Mouse (Mus musculus): ENCODE measurements around the gene Ghr. TPM values are rescaled to one million over a fixed set of nuclear protein-coding genes. Genes with fewer than 3 reads are reported as not detected.
A peak's percentile ranks its signal among the peaks of the same experiment; 100 is the strongest.

The Ghr gene
- total and polyA plus RNA-seq, 2 experiments from 2014 or later: 5.7 to 8.0 TPM

- Histone ChIP-seq H3K4me3 (ENCODE audit: low read depth, low read length) (no peak overlapping the region), H3K4me2 (ENCODE audit: low read depth) (no peak overlapping the region), H3K36me3 (ENCODE audit: insufficient read depth) (no peaks in the 10 kb centered on the region), H3K27ac (ENCODE audit: low read depth, low read length) (no peak overlapping the region), H3K9me3 (ENCODE audit: low read length) (no peaks in the 10 kb centered on the region), H3K27me3 (ENCODE audit: insufficient read depth, low read length) (no peaks in the 10 kb centered on the region), H3K9ac (no peak overlapping the region), H3K4me1 (ENCODE audit: insufficient read depth) (no peaks in the 10 kb centered on the region)
- WGBS: 73% methylated on average over 5 of the region's 5 CpGs
- no peak for DNase-seq
- TF ChIP-seq CTCF (IDR thresholded peaks at IDR 0.05; ENCODE audit: low read depth): no peak
- ATAC-seq: no peak
Observed at GRCm38 (mm10) chr15:3452080-3452752, 131.1 kb downstream of the Ghr start.

GRCm38 (mm10) chr15:3449564-3449963 lies 133.7 kb downstream of the Ghr start:
- ATAC-seq: no peak
- 64% methylated on average over 2 of the region's 2 CpGs for WGBS

GRCm38 (mm10) chr15:3445285-3445909 lies 137.9 kb downstream of the Ghr start:
- WGBS: 74% methylated on average over 7 of the region's 7 CpGs
- TF ChIP-seq CTCF (IDR thresholded peaks at IDR 0.05; ENCODE audit: low read depth): no peak
- no peaks in the 10 kb centered on the region for H3K36me3 ChIP-seq (ENCODE audit: insufficient read depth)
- H3K9ac ChIP-seq: no peak overlapping the region
- H3K9me3 ChIP-seq (ENCODE audit: low read length): no peaks in the 10 kb centered on the region
- H3K27me3 ChIP-seq (ENCODE audit: insufficient read depth, low read length): no peaks in the 10 kb centered on the region
- no peak overlapping the region for H3K4me2 ChIP-seq (ENCODE audit: low read depth)
- no peak for ATAC-seq
- DNase-seq: no peak
- no peak overlapping the region for H3K4me3 ChIP-seq (ENCODE audit: low read depth, low read length)
- no peak overlapping the region for H3K27ac ChIP-seq (ENCODE audit: low read depth, low read length)
- no peaks in the 10 kb centered on the region for H3K4me1 ChIP-seq (ENCODE audit: insufficient read depth)

More at GRCm38 (mm10) chr15:3449564-3449963, 133.7 kb downstream of the Ghr start:
- no peaks in the 10 kb centered on the region for H3K9me3 ChIP-seq (ENCODE audit: low read length)
- no peak for TF ChIP-seq CTCF (IDR thresholded peaks at IDR 0.05; ENCODE audit: low read depth)
- DNase-seq: no peak
- no peak overlapping the region for H3K27ac ChIP-seq (ENCODE audit: low read depth, low read length)
- H3K4me1 ChIP-seq (ENCODE audit: insufficient read depth): no peaks in the 10 kb centered on the region
- no peak overlapping the region for H3K4me2 ChIP-seq (ENCODE audit: low read depth)
- no peaks in the 10 kb centered on the region for H3K36me3 ChIP-seq (ENCODE audit: insufficient read depth)
- no peaks in the 10 kb centered on the region for H3K27me3 ChIP-seq (ENCODE audit: insufficient read depth, low read length)
- no peak overlapping the region for H3K9ac ChIP-seq
- no peak overlapping the region for H3K4me3 ChIP-seq (ENCODE audit: low read depth, low read length)

- WGBS: 82% methylated on average over 8 of the region's 8 CpGs
- no peak for TF ChIP-seq CTCF (IDR thresholded peaks at IDR 0.05; ENCODE audit: low read depth)
- Histone ChIP-seq H3K36me3 (ENCODE audit: insufficient read depth) (no peaks in the 10 kb centered on the region), H3K27me3 (ENCODE audit: insufficient read depth, low read length) (no peaks in the 10 kb centered on the region), H3K4me3 (ENCODE audit: low read depth, low read length) (no peak overlapping the region), H3K4me1 (ENCODE audit: insufficient read depth) (no peaks in the 10 kb centered on the region), H3K27ac (ENCODE audit: low read depth, low read length) (no peak overlapping the region), H3K9me3 (ENCODE audit: low read length) (no peaks in the 10 kb centered on the region), H3K9ac (no peak overlapping the region), H3K4me2 (ENCODE audit: low read depth) (no peak overlapping the region)
- DNase-seq: no peak
- no peak for ATAC-seq
Observed at GRCm38 (mm10) chr15:3444448-3445020, 138.8 kb downstream of the Ghr start.

- ATAC-seq (no peak; the same call in 1 of the 2 replicates), DNase-seq (peak; percentile 37)
- Histone ChIP-seq H3K4me2 (ENCODE audit: low read depth) (no peak overlapping the region), H3K4me1 (ENCODE audit: insufficient read depth) (no peaks in the 10 kb centered on the region), H3K36me3 (ENCODE audit: insufficient read depth) (no peaks in the 10 kb centered on the region), H3K9ac (no peak overlapping the region), H3K9me3 (ENCODE audit: low read length) (no peaks in the 10 kb centered on the region), H3K27ac (ENCODE audit: low read depth, low read length) (no peak overlapping the region), H3K27me3 (ENCODE audit: insufficient read depth, low read length) (no peaks in the 10 kb centered on the region), H3K4me3 (ENCODE audit: low read depth, low read length) (no peak overlapping the region)
- 49% methylated on average over 4 of the region's 4 CpGs for WGBS
- TF ChIP-seq CTCF (IDR thresholded peaks at IDR 0.05; ENCODE audit: low read depth): peak; percentile 71
Observed at GRCm38 (mm10) chr15:3441506-3442286, 141.6 kb downstream of the Ghr start.

GRCm38 (mm10) chr15:3437381-3437780 lies 145.9 kb downstream of the Ghr start:
- WGBS: 71% methylated on average over 3 of the region's 3 CpGs
- no peak for ATAC-seq
- no peak for TF ChIP-seq CTCF (IDR thresholded peaks at IDR 0.05; ENCODE audit: low read depth)
- no peaks in the 10 kb centered on the region for H3K36me3 ChIP-seq (ENCODE audit: insufficient read depth)
- no peak overlapping the region for H3K4me2 ChIP-seq (ENCODE audit: low read depth)
- DNase-seq: no peak
- no peaks in the 10 kb centered on the region for H3K9me3 ChIP-seq (ENCODE audit: low read length)
- no peak overlapping the region for H3K9ac ChIP-seq
- no peak overlapping the region for H3K27ac ChIP-seq (ENCODE audit: low read depth, low read length)
- H3K27me3 ChIP-seq (ENCODE audit: insufficient read depth, low read length): no peaks in the 10 kb centered on the region
- H3K4me1 ChIP-seq (ENCODE audit: insufficient read depth): no peaks in the 10 kb centered on the region
- H3K4me3 ChIP-seq (ENCODE audit: low read depth, low read length): no peak overlapping the region
